Mouse (Mus musculus) heart, postnatal 4 days (tissue): ENCODE measurements around the gene Cyp46a1. TPM values are rescaled to one million over a fixed set of nuclear protein-coding genes. Genes with fewer than 3 reads are reported as not detected.

Experiments
- DNase-seq: peaks from one replicate; pipeline ENCODE4 v3.0.0; 2021
- total RNA-seq, 2 experiments: library from RNA; stranded (reverse); gene quantifications; 2 replicates each; pipeline ENCODE4 v1.2.3; 2021

The Cyp46a1 gene
- total RNA-seq, 2 experiments from 2014 or later = 2.5 to 3.3 TPM

DNA sequence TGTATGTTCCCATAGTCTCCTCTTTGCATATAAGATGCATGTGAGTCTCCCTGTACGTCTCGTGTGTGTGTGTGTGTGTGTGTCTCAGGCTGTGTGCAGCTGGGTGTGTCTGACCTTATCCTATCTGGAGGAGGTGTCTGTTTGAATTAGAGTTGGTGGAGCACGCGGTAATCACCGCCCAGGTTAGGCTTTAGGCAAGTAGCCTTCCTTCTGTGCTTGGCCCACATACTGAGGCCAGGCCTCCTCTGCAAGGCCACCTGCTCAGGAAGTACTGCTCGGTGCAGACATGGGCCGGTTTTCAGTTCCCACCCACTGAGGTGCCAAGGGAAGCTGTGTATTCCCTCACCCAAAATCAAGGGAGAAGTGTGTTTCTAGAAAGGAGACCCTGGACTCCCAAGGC lies 31.7 kb downstream of the Cyp46a1 start:
- DNase-seq = no peak

DNA sequence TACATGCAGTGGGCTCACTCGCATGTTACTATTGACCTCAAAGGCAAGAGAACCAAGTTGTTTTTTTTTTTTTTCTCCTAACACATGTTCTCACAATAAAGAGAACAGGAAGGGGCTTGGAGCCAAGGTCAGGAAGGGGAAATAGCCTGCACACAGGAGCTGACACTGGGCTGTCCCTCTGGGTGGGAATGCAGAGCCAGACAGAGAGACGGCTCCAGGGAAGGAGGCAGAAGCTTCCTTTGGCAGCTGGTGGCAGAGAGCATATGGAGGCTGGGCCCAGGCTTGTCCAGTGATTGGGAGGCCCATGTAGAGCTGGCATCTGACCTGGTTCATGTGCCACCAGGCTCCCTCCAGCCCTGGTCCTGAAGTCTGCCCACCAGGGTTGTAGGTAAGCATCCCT lies 33.7 kb downstream of the Cyp46a1 start:
- peak; percentile 52 for DNase-seq

DNA sequence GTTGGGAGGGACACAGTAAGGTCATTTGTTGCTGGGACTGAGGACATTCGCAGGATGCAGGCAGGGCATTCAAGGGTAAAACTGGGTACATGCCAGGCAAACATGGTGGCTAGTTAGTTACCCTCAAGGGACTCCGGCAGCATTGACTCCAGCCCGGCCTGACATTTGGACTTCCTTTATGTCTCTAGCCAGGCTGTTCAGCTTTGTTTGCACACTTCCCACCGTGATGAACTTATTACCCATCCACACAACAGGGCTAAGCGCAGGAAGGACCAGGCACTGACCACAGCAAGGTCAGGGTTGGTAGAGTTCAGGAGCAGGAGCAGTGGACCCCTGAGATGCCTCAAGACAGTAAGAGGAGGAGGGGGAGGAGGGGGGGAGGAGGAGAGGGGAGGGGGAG lies 34.7 kb downstream of the Cyp46a1 start:
- no peak for DNase-seq

DNA sequence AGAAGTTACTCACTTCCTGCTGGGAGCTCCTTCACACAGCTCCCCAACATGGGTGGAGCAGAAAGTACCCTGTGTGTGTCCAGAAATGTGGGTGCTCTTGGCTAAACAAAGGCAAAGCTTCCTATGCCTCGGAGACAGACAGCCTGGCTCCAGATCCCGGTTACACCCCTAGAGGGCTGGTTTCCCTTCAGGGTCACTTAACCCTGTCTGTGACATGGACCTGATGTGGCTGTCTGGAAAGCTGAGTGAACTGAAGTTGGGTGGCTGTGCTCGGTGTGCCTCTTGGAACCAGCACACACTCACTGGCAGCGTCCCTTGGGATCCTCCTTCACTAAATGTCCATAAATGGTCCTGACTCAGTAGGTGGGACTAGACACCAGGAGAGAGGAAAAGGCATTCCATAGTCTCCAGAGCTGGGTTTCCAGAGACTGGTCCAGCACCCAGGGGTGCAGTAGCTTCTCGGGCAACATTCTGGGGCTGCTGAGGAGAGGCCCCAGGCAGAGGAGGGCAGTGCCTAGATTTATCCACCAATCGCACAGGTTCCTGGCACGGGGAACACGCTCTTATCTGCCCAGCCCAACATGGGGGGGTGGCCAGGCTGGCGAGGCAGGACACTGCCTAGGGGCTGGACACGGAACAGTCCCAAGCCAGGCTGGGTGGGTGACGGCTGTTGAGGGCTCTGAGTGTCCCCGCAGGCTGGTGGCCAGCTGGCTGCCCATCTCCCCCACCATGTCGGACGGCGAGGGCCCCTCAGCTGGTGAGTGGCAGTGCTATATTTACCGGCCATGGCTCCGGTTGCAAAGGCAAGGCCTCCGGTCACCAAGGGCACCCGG lies 36.6 kb downstream of the Cyp46a1 start, which contains the start of gene Eml1:
TSS of gene Eml1 (plus strand) at position 362 of the 833 bp plus-strand sequence.
- DNase-seq = peak; percentile 79

DNA sequence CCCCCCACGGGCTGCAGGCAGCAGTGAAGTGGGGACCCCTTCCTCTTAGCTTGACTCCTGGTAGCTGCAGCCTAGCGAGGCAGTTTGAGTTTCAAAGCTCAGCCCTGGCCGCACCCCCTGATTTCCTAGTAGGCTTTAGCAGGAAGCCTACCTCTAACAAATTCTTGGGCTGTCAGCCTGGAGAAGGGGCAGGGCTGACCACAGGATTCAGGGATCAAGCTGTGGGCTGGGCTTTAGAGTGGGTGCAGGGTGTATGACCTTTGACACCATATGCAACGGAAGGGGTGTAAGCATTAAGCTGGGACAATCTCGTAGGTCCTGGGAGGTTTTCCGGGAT lies 37.2 kb downstream of the Cyp46a1 start:
- no peak for DNase-seq

DNA sequence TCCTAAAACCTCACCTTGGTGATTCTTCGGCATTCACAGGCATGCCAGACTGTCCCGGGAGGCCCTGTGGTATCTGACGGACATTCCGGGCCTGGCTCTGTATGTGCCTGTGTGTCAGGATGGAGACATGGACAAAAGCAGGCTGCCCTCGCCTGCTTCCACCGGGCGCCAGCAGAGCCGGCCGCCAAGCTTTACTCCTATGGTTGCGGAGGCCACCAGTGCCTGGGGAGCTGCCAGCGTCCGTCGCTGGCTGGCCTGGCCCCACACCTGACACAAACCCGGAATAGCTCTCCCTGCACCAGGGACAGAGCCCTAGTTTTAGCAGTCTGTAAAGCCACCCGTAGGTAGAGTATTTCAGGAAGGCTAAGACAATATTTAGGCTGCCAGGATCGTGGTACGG lies 38.1 kb downstream of the Cyp46a1 start:
- DNase-seq = peak; percentile 70

DNA sequence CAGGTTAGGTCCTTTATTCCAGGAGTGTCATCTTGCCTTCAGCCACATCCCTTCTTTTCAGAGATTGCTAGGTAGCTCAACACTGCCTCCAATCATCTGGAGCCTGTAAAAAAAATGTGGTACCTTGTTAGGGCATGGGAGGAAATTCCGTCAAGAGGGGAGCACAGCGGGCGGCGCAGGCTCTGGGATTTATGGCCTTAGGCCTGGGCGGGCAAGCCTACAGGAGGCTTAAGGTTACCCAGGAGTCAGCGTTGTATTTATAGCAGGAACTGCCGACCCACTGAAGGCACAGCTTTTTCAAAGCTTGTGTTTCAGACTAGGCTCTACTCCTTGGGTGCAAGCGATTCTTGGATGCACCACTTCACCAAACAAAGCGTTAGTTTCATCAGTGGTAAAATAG lies 39.4 kb downstream of the Cyp46a1 start:
- DNase-seq = no peak

DNA sequence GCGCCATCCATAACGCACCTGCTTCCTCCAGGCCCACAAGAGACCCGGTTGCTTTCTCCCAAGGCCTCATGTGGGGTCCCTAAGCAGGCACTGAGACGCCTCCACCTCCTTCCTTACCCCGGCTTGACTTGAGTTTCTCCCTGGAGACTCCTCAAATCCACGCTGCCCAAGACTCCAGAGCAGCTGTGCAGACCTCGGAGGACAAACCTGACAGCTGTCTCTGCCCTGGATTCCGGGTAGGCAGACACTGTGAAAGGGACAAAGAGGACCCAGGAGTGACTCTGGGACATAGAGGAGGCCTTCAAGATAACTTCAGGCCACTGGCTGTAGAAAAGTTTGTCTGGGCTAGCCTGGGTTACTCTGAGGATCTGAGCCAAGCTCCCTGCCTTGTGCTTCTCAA lies 40.5 kb downstream of the Cyp46a1 start:
- no peak for DNase-seq

DNA sequence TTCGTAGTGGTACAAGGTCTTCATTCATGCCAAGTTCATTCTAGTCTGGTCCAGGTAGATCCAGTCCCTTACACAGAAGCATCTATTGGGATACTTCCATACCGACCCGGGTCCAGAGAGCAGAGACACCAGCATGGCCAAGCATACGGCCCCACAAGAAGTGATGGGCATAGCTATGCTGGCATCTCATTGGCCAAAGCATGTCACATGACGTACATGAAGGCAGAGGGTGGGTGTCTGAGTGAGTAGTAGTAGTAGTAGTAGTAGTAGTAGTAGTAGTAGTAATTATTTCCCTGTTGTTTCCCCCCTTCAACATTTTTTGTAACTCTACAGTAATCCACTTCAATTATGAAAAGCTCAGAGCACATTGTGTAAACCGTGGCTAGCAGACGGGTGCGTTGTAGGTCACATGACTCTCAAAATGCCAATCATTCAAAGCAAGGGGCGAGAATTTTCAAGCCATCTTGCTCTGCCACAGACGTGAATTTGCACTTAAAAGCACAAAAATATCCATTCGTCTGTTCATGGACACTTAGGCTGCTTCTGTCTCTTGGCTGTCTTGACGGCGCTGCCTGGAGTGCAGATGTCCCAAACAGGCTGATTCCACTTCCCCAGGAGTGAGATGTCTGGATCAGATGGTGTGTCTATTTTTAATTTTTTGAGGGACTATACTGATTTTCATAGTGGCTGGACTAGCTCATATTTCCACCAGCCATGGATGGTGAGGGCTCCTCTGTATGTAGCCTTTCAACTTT lies 44.4 kb downstream of the Cyp46a1 start:
- no peak for DNase-seq

DNA sequence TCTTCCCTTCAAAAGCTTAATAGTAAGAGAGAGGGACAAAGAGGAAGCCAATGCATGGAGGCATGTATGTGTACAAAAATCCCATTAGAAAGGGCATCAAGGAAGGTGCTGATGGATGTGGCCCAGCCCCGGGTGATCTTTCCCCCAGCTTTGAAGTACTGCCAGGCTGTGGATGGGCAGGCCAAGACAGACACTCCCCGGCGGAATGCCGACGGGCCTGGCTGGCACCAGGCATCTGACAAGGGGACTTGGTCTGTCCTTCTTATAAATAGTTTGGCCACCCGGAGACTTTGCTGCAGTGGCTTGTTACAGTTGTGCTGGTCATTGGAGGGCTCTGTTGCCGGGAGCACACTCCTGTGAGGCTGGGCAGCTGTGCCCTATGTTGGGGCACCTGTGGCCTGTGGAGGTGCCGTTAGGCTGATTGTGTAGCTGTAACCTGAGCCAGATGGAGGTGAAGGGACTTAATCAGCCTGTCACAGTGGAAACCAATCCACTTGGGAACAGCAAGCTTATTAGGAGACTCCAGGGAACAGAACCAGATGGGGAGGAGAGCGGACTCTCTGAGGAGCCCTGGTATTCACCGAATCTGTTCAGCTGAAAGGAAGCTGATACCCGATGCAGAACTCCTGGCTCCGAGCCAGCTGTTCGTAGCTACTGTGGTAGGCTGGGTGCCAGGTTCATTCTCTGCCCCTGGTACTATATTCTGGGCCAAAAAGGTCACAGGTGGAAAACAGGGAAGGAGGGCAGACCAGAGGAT lies 52.5 kb downstream of the Cyp46a1 start:
- DNase-seq = peak; percentile 78

DNA sequence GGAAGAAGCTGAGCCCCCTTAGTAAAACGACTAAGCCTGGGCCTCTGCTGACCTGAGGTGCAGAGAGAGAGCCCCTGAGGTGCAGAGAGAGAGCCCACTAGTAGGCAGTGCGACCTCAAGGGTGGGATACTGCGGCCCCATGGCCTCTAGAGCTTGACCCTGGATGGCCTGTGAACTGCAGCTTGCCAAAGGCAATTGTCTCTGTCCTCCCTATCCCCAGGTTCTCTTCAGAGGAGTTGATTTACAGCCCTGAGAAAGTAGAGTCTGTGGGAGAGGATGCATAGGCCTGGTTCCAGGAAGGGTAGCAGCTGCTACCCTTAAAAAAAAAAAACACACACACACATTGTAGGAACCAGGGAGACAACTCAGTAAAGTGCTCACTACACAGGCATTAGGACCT lies 55.5 kb downstream of the Cyp46a1 start:
- no peak for DNase-seq

DNA sequence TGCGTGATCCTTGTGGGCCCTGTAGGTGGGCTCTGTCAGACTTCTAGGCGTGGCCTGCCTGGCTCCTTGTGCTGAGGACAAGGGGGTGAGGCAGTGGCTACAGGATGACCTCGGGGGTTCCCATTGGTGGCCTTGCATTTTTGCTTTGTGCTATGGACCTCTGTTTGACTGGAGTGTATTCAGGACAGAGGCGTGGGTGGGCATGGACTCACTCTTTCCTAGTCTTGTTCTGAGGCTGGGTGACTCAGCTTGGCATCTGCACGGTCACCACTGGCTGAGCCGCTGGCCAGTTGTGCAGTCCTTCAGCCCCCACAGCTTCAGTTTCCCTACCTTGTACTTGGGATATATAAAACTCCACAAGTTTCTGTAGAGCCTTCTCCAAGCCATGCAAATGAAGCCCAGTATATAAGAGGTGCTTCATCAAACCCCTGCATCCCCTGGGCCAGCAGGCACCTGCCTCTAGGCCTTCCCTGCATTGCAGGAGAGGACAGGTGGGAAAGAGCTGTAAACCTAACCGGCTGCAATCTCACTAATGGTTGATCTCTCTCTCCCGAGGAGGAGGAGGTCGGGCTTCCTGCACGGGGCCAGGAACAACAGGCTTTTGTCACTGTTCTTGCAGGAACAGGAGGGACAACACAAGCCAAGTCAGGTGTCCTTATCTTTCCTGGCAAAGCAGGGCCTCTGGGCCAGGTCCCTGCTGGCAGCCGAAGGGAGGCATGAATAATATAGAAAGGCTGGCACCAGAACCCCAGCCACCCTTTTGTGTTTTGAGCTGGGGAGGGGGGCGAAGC lies 58.3 kb downstream of the Cyp46a1 start:
- DNase-seq = peak; percentile 49

DNA sequence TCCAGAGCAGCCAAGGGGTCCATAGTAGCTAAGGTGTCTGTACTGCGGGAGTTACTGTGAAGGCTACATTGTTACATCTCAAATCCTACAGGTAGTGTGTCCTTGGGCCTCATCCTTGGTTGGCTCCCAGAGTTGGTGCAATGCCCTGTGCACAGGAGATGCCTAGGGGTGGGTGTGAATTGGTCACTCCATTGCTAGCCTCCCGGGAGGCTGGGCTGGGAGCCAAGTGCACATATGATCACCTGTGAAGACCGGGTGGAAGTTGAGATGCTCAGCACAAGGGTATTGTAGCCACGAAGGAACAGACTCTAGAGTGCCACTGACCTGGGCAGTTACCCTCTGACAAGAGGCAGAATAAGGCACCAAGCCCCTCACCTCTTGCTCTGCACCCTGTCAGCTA lies 58.9 kb downstream of the Cyp46a1 start:
- DNase-seq = no peak

DNA sequence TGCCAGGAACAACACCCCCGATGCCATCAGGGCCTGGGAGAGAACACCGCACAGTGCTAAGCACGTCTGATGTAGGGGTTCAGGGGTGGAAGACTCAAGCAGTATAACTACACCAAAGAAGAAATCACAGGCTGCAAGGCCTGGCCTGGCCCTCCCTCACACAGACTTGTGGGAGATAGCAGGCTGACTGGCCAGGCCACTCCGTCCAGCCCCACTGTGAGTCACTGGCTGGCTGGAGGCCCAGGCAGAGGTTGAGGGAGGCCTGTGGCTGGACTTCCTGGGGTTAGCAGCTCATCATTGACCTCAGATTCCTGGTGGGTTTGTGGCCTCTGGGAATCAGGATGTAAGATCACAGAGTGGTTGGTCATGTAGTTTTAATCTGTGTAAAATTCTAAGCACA lies 59.5 kb downstream of the Cyp46a1 start:
- DNase-seq = peak; percentile 95

DNA sequence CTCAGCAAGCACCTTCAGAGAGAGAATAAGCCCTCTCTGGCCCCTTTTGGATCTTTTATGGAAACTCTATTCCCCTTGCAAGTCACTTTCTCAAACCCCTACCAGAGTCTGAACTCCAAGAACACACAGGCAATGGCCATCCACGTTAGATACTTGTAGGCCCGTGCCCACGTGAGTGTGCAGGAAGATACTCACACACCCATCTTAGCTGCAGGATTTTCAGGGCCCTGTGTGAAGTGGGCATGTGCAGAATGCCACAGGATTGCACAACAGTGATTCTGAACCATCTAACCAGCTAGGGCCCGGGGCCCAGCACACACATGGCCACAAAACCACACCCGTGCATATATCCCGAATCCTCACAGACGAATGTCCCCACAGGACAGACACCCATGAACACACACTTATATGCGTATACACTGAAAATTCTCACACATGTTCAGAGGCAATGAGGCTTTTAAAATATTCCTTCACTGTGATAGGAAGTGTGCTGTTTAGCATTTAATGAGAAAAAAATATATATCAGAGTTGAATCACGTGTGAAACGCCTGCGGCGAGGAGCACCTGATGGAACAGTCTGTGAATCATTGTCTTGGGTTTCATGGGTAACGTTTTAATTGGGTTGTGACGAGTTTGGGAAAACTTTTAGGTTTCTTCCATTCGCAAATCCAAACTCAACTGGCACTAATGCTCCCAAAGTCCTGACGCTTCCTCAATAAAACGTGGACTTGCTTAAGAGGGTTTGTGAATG lies 60.5 kb downstream of the Cyp46a1 start:
- DNase-seq = no peak

DNA sequence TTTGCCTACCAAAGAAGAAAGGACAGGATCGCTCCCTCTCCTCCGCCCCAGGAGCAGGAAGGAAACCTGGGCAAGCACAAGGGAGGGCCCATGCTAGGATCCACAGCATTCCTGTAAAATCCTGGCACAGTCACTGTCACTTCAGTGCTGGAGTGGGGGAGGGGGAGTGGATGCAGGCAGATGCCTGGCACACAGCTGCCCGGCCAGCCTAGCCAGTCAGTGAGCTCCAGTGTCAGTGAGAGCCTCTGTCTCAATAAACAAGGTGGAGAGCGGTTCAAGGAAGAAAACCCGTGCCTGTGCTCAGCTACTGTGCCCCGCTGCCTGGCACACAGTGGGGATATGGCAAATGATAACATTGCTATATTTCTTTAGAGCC lies 61.1 kb downstream of the Cyp46a1 start:
- DNase-seq = no peak

DNA sequence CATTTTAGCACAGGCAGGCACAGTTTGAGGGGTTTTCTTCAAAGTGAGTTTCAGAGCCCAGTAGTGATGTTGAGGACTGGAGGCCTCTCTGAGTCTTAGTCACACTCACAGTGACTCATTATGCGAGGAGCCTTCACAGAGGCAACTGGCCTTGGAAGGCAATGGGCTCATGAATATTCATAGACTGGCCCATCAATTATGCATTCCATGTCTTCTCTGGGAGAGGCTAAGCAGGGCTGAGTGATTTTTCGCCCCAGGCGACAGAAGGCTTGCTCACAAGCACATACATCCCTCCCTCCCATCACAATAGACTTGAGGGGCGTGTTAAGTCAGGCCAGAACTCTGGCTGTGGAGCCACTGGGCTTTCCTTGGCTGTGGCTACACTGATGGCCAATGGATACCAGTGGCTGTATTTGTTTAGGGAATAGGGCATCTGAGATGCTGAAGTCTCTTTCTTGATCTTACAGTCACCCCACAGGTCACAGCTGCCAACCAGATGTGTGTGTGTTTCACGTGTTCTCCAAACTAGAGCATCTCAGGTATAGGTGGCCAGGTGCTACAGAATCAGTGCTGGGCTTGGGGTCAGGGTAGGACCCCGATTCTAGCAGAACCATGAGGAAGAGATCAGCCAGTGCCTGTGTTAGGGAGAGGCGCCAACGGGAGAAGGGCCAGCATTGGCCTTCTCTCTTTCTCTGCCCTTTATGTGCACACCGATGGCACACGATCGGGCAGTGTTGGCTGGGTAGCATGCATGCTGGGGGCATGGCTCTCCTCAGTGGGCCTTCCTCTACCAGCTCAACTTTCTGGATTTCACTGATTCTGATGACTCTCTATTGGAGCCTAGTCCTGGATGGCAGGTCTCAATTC lies 62.1 kb downstream of the Cyp46a1 start:
- no peak for DNase-seq

DNA sequence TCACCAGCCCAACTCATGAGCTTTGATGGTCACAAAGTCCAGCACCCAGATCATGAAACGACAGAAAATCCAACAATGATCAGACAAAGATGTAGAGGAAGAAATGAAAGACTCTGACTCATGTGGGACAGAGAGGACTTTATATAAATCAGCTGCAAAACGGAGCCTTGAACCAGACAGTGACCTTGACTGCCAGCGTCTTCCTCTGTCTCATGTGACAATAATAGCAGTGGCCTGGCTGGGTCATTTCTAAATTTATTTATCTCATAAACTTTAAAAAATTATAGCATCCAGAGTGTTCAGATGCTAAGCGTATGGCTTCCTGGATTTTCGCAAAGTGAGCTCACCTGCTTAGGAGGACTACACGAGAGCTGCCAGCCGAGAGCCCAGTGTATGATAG lies 64.5 kb downstream of the Cyp46a1 start:
- no peak for DNase-seq

DNA sequence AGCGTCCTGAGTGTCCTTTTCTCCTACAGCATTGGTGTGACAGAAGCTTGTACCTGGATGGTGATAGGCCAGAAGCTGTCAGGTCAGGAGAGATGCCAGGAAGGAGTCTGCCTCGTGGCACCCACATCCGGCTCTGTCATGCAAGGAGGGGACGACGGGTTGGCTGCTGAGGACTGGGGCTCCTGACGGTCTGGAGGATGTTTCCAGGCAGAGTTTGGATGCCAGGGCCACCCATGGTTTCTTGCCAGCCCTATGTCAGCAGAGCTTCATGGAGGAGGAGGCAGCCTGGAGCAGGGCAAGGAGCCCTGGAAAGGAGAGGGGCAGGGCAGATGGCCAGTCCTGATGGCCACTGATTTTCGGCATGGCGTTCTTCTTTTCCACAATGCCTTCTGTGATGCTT lies 65.0 kb downstream of the Cyp46a1 start:
- no peak for DNase-seq

DNA sequence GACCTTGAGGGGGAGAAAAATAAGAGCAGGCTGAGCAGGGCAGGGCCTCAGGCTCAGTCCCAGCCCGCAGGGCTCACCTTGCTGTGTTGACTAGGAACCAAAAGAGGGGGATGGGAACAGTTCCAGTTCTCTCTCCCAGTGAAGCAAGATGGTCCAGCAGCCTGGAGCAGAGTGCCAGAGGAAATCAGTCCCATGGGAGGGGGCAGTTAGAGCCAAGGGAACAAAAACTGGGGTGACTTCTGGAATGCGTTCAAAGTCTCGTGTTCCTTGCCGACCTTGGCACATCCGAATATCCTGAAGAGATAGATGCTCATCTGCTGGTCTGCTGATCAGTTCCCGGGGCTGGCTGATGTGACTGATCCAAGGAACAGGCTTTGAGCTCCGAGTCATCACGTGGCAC lies 66.8 kb downstream of the Cyp46a1 start:
- DNase-seq = no peak

DNA sequence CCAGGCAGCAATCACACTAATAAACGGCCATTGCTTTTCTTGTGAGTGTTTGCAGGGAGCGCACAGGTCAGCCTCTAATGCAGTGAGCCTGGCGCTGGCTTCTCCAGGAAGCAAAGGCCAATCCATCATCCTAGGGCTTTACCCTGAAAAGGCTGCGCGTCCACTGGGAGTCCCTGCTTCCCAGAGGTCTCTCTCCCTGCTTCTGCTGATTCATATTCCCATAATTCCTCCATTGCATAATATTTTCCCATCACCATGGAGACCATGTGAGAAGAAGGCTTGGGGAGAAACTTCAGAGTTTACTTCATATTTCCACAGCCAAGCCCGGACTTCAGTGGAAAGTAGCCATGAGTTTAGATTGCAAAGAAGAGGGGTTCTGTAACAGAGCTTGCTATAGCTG lies 69.8 kb downstream of the Cyp46a1 start:
- peak; percentile 59 for DNase-seq
